Mouse (Mus musculus): ENCODE measurements around the gene Tmem151b. TPM values are rescaled to one million over a fixed set of nuclear protein-coding genes. Genes with fewer than 3 reads are reported as not detected.

Tmem151b gene
- polyA plus RNA-seq, 1 experiment from 2014 or later: 14.3 TPM

DNA sequence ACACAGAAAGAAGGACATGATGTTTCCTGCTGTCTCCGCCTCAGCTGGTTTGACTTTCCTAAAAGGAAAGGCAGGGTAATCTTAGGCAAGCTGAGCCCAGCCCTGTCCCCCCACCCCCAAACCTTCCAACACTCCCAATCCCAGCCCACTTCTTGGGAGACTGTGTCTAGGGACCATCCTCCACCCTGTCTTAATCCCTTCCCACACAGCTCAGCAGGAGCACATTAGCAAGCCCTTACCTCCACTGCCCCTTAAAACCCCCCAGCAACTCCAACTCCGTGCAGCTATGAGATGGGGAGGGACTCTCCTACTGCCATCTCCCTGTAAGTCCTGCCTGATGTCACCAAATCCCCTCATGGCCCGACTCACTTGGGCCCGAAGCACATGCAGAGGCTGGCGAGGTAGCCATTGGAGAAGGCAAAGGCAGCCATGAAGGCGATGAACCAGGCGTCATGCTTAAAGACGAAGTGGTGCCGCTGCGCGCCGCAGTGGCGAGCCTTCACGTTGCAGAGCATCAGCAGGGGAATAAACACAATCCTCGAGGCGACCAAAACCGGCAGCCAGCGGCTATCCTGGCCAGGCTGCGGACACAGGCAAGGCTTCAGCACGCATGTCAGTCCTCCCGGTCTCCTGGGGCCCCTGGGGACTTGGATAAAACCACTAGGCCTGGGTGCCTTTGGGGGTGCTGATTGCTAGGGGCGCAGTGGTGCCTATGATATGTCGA lies 36.4 kb upstream of the Tmem151b start:
- 77% methylated on average over 23 of the region's 23 CpGs for WGBS
- no peak for ATAC-seq (ENCODE audit: low read depth)
- Histone ChIP-seq H3K9ac (replicated peaks; ENCODE audit: low read depth, low read length) (no peak overlapping the region), H3K36me3 (ENCODE audit: control insufficient read depth, insufficient read depth, low read length) (no peaks in the 10 kb centered on the region), H3K4me2 (ENCODE audit: low read depth, low read length) (no peak overlapping the region), H3K27ac (ENCODE audit: low read depth, low read length) (no peak overlapping the region), H3K9me3 (ENCODE audit: control insufficient read depth, low read length) (no peaks in the 10 kb centered on the region), H3K4me1 (ENCODE audit: control insufficient read depth, insufficient read depth, low read length) (0 out of 2 replicates have a peak, but pooled peaks cover 3% of the 10 kb centered on the region), H3K4me3 (ENCODE audit: low read depth, low read length) (no peak overlapping the region), H3K27me3 (ENCODE audit: control insufficient read depth, insufficient read depth, low read length) (no peaks in the 10 kb centered on the region)

DNA sequence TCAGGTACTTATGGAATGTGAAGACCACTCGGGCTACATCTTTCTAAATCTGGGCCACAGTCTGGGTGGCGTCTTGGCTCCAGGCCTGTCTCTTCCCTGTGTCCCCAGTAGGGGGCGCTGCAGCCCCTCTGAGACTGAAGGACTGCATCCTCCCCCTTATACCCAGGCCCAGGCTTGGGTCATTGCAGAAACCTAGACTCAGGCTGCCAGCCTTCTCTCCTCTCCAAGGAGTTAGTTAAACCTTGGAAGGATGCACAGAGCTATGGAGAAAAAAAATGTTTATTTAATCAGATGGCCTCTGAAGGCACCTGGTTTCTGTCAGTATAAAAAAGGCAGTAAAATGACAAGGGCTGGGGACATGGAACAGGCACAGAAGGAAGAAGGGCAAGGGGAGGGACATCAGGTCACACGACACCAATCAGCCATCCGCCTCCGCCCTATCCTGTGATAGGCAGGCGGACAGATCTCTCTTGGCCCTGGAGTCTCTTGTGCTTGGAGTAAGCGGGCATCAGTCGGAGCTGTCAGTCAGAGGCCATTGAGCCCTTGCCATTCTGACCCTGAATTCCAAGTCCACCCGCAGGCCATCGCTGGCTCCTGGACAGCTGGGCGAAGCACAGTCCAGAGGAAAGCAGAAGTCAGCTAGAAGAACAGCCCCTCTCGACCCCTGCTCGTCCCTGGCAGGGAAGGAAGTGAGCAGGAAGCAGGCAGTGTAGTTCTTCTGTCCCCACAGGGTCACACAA lies 35.6 kb upstream of the Tmem151b start:
- Histone ChIP-seq H3K9ac (replicated peaks; ENCODE audit: low read depth, low read length) (no peak overlapping the region), H3K9me3 (ENCODE audit: control insufficient read depth, low read length) (no peaks in the 10 kb centered on the region), H3K4me2 (ENCODE audit: low read depth, low read length) (no peak overlapping the region), H3K36me3 (ENCODE audit: control insufficient read depth, insufficient read depth, low read length) (no peaks in the 10 kb centered on the region), H3K27me3 (ENCODE audit: control insufficient read depth, insufficient read depth, low read length) (no peaks in the 10 kb centered on the region), H3K4me1 (ENCODE audit: control insufficient read depth, insufficient read depth, low read length) (0 out of 2 replicates have a peak, but pooled peaks cover 3% of the 10 kb centered on the region), H3K4me3 (ENCODE audit: low read depth, low read length) (no peak overlapping the region), H3K27ac (ENCODE audit: low read depth, low read length) (peak overlapping the region; percentile 45; the same call in 1 of the 2 replicates)
- WGBS: 28% methylated on average over 14 of the region's 14 CpGs
- peak; percentile 35 for ATAC-seq (ENCODE audit: low read depth)

DNA sequence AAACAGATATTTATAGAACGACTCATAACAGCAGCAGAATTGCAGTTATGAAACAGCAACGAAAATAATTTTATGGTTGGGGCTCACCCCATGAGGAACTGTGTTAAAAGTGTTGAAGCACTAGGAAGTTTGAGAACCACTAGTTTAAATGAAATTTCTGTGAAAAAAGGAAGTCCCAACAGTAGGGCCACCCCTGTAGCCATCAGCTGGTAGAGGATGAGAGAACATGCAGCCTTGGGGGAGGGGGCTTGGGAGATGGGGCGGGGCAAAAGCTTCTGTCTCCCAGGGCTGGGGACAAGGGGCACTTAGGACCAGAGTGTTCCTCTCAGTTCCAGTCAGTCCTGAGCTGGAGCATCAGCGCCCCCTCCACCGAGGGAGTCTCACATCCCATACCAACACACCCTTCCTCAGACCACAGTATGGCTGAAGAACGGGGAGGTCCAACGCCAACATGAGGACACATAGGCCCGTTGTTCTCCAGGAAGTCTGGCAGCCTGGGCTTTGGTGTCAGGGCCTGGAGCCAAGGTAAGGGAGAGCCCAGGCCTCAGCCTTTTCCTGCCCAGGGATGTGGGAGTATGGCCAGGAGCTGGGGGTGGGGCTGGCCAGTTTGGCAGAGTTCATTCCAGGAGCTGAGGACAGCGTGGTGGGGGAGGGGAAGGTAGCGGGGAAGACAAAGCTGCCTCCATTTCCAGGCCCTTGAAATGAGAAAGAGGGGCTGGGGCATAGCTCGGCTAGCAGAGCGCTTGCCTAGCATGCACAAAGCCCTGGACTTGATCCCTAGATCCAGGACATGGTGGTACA lies 34.8 kb upstream of the Tmem151b start:
- no peak overlapping the region for H3K4me2 ChIP-seq (ENCODE audit: low read depth, low read length)
- peak; percentile 42 for ATAC-seq (ENCODE audit: low read depth)
- no peaks in the 10 kb centered on the region for H3K36me3 ChIP-seq (ENCODE audit: control insufficient read depth, insufficient read depth, low read length)
- no peak overlapping the region for H3K4me3 ChIP-seq (ENCODE audit: low read depth, low read length)
- no peaks in the 10 kb centered on the region for H3K9me3 ChIP-seq (ENCODE audit: control insufficient read depth, low read length)
- 0 out of 2 replicates have a peak, but pooled peaks cover 3% of the 10 kb centered on the region for H3K4me1 ChIP-seq (ENCODE audit: control insufficient read depth, insufficient read depth, low read length)
- WGBS: 49% methylated on average over 12 of the region's 12 CpGs
- peak overlapping the region; percentile 45 for H3K27ac ChIP-seq (ENCODE audit: low read depth, low read length)
- no peak overlapping the region for H3K9ac ChIP-seq (replicated peaks; ENCODE audit: low read depth, low read length)
- no peaks in the 10 kb centered on the region for H3K27me3 ChIP-seq (ENCODE audit: control insufficient read depth, insufficient read depth, low read length)

DNA sequence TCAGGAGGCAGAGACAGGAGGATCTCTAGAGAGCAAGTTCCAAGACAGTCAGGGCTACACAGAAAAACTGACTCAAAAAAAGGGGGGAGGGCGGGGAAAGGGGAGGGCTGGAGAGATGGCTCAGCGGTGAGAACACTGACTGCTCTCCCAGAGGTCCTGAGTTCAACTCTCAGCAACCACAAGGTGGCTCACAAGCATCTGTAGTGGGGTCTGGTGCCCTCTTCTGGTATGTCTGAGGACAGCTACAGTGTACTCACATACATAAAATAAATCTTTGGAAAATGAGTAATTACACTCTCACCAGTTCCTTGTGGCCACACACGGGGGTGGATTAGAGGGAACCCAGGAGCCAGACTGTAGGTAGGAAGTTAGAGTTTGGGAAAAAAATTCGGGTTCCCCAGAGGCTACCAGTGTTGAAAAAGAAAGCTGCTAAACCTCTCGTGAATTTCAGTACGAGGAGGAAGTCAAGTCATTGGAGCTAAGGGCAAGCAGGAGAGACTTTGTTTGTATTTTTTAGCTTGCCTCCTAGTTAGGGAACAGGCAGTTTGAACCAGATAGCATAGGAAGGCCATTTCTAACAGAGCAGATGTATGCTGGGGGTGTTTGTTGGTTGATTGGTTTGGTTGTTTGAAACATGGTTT lies 33.4 kb upstream of the Tmem151b start:
- WGBS: 73% methylated on average over 6 of the region's 6 CpGs
- no peak for ATAC-seq (ENCODE audit: low read depth)
- Histone ChIP-seq H3K27me3 (ENCODE audit: control insufficient read depth, insufficient read depth, low read length) (no peaks in the 10 kb centered on the region), H3K27ac (ENCODE audit: low read depth, low read length) (no peak overlapping the region), H3K36me3 (ENCODE audit: control insufficient read depth, insufficient read depth, low read length) (no peaks in the 10 kb centered on the region), H3K4me3 (ENCODE audit: low read depth, low read length) (no peak overlapping the region), H3K9me3 (ENCODE audit: control insufficient read depth, low read length) (no peaks in the 10 kb centered on the region), H3K9ac (replicated peaks; ENCODE audit: low read depth, low read length) (no peak overlapping the region), H3K4me2 (ENCODE audit: low read depth, low read length) (no peak overlapping the region), H3K4me1 (ENCODE audit: control insufficient read depth, insufficient read depth, low read length) (0 out of 2 replicates have a peak, but pooled peaks cover 3% of the 10 kb centered on the region)

DNA sequence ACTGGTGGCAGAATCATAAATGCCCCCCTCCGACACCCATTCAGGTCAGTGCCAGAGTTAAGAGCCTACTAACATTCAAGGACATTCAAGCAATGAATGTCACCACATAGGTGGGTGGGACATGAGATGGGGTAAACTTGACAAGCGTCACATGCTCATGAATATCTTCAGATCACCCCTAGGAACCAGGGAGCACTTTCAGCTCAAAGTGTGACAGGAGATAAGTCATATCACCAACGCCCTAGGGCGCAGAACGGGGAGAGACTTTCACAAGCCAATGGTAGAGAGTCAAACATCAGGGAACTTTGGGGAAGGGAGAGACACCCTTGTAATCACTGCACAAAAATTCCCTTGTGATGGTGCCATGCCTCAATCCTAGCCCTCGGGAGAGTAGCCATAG lies 32.7 kb upstream of the Tmem151b start:
- ATAC-seq (ENCODE audit: low read depth): no peak
- WGBS: 94% methylated on average over 6 of the region's 6 CpGs
- H3K9me3 ChIP-seq (ENCODE audit: control insufficient read depth, low read length): no peaks in the 10 kb centered on the region

DNA sequence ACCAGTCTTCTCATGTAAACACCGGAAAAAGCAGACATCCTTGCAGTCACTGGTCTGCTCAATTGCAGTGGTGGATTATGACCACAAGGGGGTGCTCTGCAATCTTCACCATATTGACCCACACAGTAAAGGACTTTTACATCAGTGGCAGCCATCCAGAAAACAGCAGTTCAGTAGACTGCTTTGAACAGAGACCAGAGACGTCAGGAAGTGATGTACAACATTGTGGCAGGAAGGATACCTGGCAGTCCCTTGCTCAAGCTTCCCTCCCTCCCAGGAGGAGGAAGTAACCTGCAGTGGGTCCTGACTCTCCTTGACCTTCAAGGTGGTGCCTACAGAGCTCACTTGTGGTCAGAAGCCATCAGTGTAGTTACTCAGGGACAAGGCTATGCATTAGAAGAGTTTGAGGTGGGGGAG lies 32.1 kb upstream of the Tmem151b start:
- WGBS: 22% methylated on average over 2 of the region's 2 CpGs
- H3K4me2 ChIP-seq (ENCODE audit: low read depth, low read length): no peak overlapping the region
- peak; percentile 28 for ATAC-seq (ENCODE audit: low read depth)
- no peak overlapping the region for H3K4me3 ChIP-seq (ENCODE audit: low read depth, low read length)
- H3K27me3 ChIP-seq (ENCODE audit: control insufficient read depth, insufficient read depth, low read length): no peaks in the 10 kb centered on the region
- H3K27ac ChIP-seq (ENCODE audit: low read depth, low read length): no peak overlapping the region; the same call in 1 of the 2 replicates
- no peak overlapping the region for H3K9ac ChIP-seq (replicated peaks; ENCODE audit: low read depth, low read length)
- H3K36me3 ChIP-seq (ENCODE audit: control insufficient read depth, insufficient read depth, low read length): no peaks in the 10 kb centered on the region
- H3K9me3 ChIP-seq (ENCODE audit: control insufficient read depth, low read length): no peaks in the 10 kb centered on the region
- H3K4me1 ChIP-seq (ENCODE audit: control insufficient read depth, insufficient read depth, low read length): 0 out of 2 replicates have a peak, but pooled peaks cover 3% of the 10 kb centered on the region

More for the DNA sequence above, 32.7 kb upstream of the Tmem151b start:
- Histone ChIP-seq H3K4me3 (ENCODE audit: low read depth, low read length) (no peak overlapping the region), H3K27me3 (ENCODE audit: control insufficient read depth, insufficient read depth, low read length) (no peaks in the 10 kb centered on the region), H3K36me3 (ENCODE audit: control insufficient read depth, insufficient read depth, low read length) (no peaks in the 10 kb centered on the region), H3K27ac (ENCODE audit: low read depth, low read length) (no peak overlapping the region), H3K4me1 (ENCODE audit: control insufficient read depth, insufficient read depth, low read length) (0 out of 2 replicates have a peak, but pooled peaks cover 3% of the 10 kb centered on the region), H3K4me2 (ENCODE audit: low read depth, low read length) (no peak overlapping the region), H3K9ac (replicated peaks; ENCODE audit: low read depth, low read length) (no peak overlapping the region)

DNA sequence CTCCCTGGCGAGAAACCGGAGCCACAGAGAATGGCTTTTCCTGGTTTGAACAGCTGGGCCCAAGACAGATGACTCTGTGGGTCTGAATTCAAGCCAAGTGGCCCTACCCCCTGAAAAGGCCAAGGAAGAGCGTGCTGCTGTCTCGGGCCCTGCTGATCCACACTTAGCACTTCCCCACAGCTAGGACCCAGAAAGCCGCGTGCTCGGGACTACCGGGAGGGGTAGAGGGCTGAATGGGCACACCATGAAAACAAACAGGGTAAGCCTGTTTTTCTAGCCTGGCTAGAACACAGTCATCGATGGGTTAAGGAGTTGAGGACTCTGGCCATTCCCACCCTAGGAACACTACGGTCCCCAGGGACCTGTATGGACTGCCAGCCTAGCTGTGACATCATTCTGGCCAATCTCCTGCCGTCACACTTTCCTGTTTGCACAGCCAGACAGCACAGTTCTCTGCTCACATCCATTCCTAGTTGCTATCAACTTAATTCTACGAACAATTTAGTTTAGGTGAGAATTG lies 31.5 kb upstream of the Tmem151b start:
- 0 out of 2 replicates have a peak, but pooled peaks cover 3% of the 10 kb centered on the region for H3K4me1 ChIP-seq (ENCODE audit: control insufficient read depth, insufficient read depth, low read length)
- 46% methylated on average over 12 of the region's 12 CpGs for WGBS
- H3K36me3 ChIP-seq (ENCODE audit: control insufficient read depth, insufficient read depth, low read length): no peaks in the 10 kb centered on the region
- H3K27ac ChIP-seq (ENCODE audit: low read depth, low read length): no peak overlapping the region; the same call in 1 of the 2 replicates
- no peak overlapping the region for H3K4me2 ChIP-seq (ENCODE audit: low read depth, low read length)
- no peak for ATAC-seq (ENCODE audit: low read depth)
- no peaks in the 10 kb centered on the region for H3K27me3 ChIP-seq (ENCODE audit: control insufficient read depth, insufficient read depth, low read length)
- no peaks in the 10 kb centered on the region for H3K9me3 ChIP-seq (ENCODE audit: control insufficient read depth, low read length)
- H3K9ac ChIP-seq (replicated peaks; ENCODE audit: low read depth, low read length): no peak overlapping the region
- H3K4me3 ChIP-seq (ENCODE audit: low read depth, low read length): no peak overlapping the region

DNA sequence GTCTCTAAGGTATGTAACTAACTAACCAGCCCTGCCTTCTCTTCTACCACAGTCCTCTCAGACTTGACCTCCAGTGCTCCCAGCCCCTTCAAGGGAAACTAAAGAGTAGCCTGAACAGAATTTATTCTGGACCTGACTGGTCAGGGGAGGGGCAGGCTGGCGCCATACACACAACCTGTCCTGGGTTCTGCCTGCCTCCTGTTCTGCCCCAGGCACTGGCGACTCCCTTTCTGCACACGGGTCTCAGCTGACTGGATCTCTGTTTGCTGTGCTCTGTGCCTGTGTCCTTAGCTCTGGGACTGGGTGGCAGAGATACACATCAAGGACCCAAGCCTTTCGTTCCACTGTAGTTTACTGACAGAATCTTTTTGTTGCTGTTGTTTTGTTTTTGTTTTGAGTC lies 30.1 kb upstream of the Tmem151b start:
- H3K27ac ChIP-seq (ENCODE audit: low read depth, low read length): no peak overlapping the region
- no peak for ATAC-seq (ENCODE audit: low read depth)
- H3K27me3 ChIP-seq (ENCODE audit: control insufficient read depth, insufficient read depth, low read length): no peaks in the 10 kb centered on the region
- no peaks in the 10 kb centered on the region for H3K9me3 ChIP-seq (ENCODE audit: control insufficient read depth, low read length)
- no peak overlapping the region for H3K9ac ChIP-seq (replicated peaks; ENCODE audit: low read depth, low read length)
- WGBS: 80% methylated on average over 4 of the region's 4 CpGs
- H3K4me1 ChIP-seq (ENCODE audit: control insufficient read depth, insufficient read depth, low read length): peaks cover 10% of the 10 kb centered on the region; the same call in 1 of the 2 replicates
- H3K4me3 ChIP-seq (ENCODE audit: low read depth, low read length): no peak overlapping the region
- H3K36me3 ChIP-seq (ENCODE audit: control insufficient read depth, insufficient read depth, low read length): no peaks in the 10 kb centered on the region
- H3K4me2 ChIP-seq (ENCODE audit: low read depth, low read length): no peak overlapping the region

Data from neural tube, embryonic 14.5 days (tissue).